Mouse (Mus musculus): ENCODE data around the gene Tfr2.

DNA sequence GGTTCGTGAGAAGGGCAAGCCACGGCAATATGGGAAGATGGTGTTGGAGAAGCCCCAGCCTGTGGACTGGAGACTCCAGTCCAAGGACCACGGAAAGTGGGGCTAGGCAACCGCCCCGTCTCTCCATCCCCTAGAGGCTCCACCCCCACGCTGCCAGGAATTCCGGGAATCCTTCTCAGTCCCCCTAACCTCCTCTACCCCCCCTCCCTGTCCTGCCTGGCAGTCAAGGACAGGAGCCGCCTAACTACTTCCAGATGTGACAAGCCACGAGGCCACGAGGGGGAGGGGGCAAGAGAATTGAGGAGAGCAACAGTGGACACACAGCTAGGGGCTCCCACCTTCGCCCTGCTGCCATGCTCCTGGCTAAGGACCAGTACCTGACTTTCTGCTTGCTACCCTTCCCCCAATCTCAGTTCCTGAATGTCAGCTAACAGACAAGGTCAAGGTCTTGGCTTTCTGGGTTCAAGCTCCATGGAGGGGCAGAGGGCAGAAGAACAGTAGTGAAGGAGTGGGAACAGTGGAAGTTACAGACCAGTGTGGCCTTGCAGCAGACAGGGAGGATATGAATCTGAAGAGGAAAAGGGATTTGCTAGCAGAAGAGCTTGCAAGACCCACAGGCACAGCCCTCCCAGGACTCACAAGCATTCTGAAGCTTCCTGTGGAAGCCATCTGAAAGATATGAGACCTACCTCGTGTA, 41.1 kb downstream of the Tfr2 start:
- TF ChIP-seq POLR2A (IDR thresholded peaks at IDR 0.05; ENCODE audit: low read depth, low read length) (no peak), CTCF (IDR thresholded peaks at IDR 0.05; ENCODE audit: extremely low read depth, insufficient read length, insufficient replicate concordance, low read depth, low read length) (no peak)
